Mouse (Mus musculus): Measurements from ENCODE around the gene Cyp2d11. TPM values are rescaled to one million over a fixed set of nuclear protein-coding genes. Genes with fewer than 3 reads are reported as not detected.
"Not testable (repeated sequence)": the region's sequence is repeated elsewhere in the genome, so short reads cannot be mapped to it uniquely, and the experiment has no call there.

Gene Cyp2d11
- total RNA-seq, 1 experiment from 2014 or later, result not detected

- no peak for ATAC-seq (replicated peaks; ENCODE audit: insufficient number of reproducible peaks, low FRiP score, low TSS enrichment, poor library complexity, severe bottlenecking)
These were observed 8.1 kb downstream of the Cyp2d11 start for GRCm38 (mm10) chr15:82385729-82386128.

GRCm38 (mm10) chr15:82382441-82382840 is 11.4 kb downstream of the Cyp2d11 start:
- ATAC-seq (replicated peaks; ENCODE audit: insufficient number of reproducible peaks, low FRiP score, low TSS enrichment, poor library complexity, severe bottlenecking), result no peak

GRCm38 (mm10) chr15:82380714-82381062 is 13.1 kb downstream of the Cyp2d11 start:
- no peak for ATAC-seq (replicated peaks; ENCODE audit: insufficient number of reproducible peaks, low FRiP score, low TSS enrichment, poor library complexity, severe bottlenecking)

GRCm38 (mm10) chr15:82379871-82380713 is 13.7 kb downstream of the Cyp2d11 start, which contains the start of gene Cyp2d22:
Cyp2d22 (minus strand) TSS chr15:82380260.
- peak; percentile 55 for ATAC-seq (replicated peaks; ENCODE audit: insufficient number of reproducible peaks, low FRiP score, low TSS enrichment, poor library complexity, severe bottlenecking)

- no peak for ATAC-seq (replicated peaks; ENCODE audit: insufficient number of reproducible peaks, low FRiP score, low TSS enrichment, poor library complexity, severe bottlenecking)
These were observed 14.3 kb downstream of the Cyp2d11 start for GRCm38 (mm10) chr15:82379511-82379870.

GRCm38 (mm10) chr15:82378261-82379180 is 15.3 kb downstream of the Cyp2d11 start:
- ATAC-seq (replicated peaks; ENCODE audit: insufficient number of reproducible peaks, low FRiP score, low TSS enrichment, poor library complexity, severe bottlenecking), result no peak

- ATAC-seq (replicated peaks; ENCODE audit: insufficient number of reproducible peaks, low FRiP score, low TSS enrichment, poor library complexity, severe bottlenecking), result no peak
These were observed 16.1 kb downstream of the Cyp2d11 start for GRCm38 (mm10) chr15:82377701-82378100.

GRCm38 (mm10) chr15:82376393-82377138 is 17.3 kb downstream of the Cyp2d11 start:
- ATAC-seq (replicated peaks; ENCODE audit: insufficient number of reproducible peaks, low FRiP score, low TSS enrichment, poor library complexity, severe bottlenecking), result no peak

- ATAC-seq (replicated peaks; ENCODE audit: insufficient number of reproducible peaks, low FRiP score, low TSS enrichment, poor library complexity, severe bottlenecking), result no peak
These were observed 18.0 kb downstream of the Cyp2d11 start for GRCm38 (mm10) chr15:82375855-82376254.

GRCm38 (mm10) chr15:82374437-82374836 is 19.4 kb downstream of the Cyp2d11 start:
- no peak for ATAC-seq (replicated peaks; ENCODE audit: insufficient number of reproducible peaks, low FRiP score, low TSS enrichment, poor library complexity, severe bottlenecking)

- ATAC-seq (replicated peaks; ENCODE audit: insufficient number of reproducible peaks, low FRiP score, low TSS enrichment, poor library complexity, severe bottlenecking), result no peak
These were observed 20.8 kb downstream of the Cyp2d11 start for GRCm38 (mm10) chr15:82372991-82373390.

- ATAC-seq (replicated peaks; ENCODE audit: insufficient number of reproducible peaks, low FRiP score, low TSS enrichment, poor library complexity, severe bottlenecking), result no peak
These were observed 21.4 kb downstream of the Cyp2d11 start for GRCm38 (mm10) chr15:82372446-82372845.

GRCm38 (mm10) chr15:82368851-82369250 is 25.0 kb downstream of the Cyp2d11 start:
- no peak for ATAC-seq (replicated peaks; ENCODE audit: insufficient number of reproducible peaks, low FRiP score, low TSS enrichment, poor library complexity, severe bottlenecking)

GRCm38 (mm10) chr15:82368146-82368545 is 25.7 kb downstream of the Cyp2d11 start:
- no peak for ATAC-seq (replicated peaks; ENCODE audit: insufficient number of reproducible peaks, low FRiP score, low TSS enrichment, poor library complexity, severe bottlenecking)

- ATAC-seq (replicated peaks; ENCODE audit: insufficient number of reproducible peaks, low FRiP score, low TSS enrichment, poor library complexity, severe bottlenecking), result not testable (repeated sequence)
These were observed 29.3 kb downstream of the Cyp2d11 start for GRCm38 (mm10) chr15:82364561-82364960.

- not testable (repeated sequence) for ATAC-seq (replicated peaks; ENCODE audit: insufficient number of reproducible peaks, low FRiP score, low TSS enrichment, poor library complexity, severe bottlenecking)
These were observed 30.0 kb downstream of the Cyp2d11 start for GRCm38 (mm10) chr15:82363801-82364200.

- ATAC-seq (replicated peaks; ENCODE audit: insufficient number of reproducible peaks, low FRiP score, low TSS enrichment, poor library complexity, severe bottlenecking), result no peak
These were observed 31.6 kb downstream of the Cyp2d11 start for GRCm38 (mm10) chr15:82362234-82362633.

GRCm38 (mm10) chr15:82361459-82362018 is 32.3 kb downstream of the Cyp2d11 start:
- no peak for ATAC-seq (replicated peaks; ENCODE audit: insufficient number of reproducible peaks, low FRiP score, low TSS enrichment, poor library complexity, severe bottlenecking)
